Mouse (Mus musculus): ENCODE results near the gene Zfp651. TPM values are rescaled to one million over a fixed set of nuclear protein-coding genes. Genes with fewer than 3 reads are reported as not detected.
A peak's percentile ranks its signal among the peaks of the same experiment; 100 is the strongest.

The Zfp651 gene
- polyA plus RNA-seq, 1 experiment from 2014 or later = 14.9 TPM

GRCm38 (mm10) chr9:121791206-121791605, 32.1 kb downstream of the Zfp651 start:
- ATAC-seq (ENCODE audit: insufficient number of reproducible peaks, low FRiP score) = peak; percentile 36; the same call in 1 of the 2 replicates
- no peaks in the 10 kb centered on the region for H3K36me3 ChIP-seq
- H3K27me3 ChIP-seq (replicated peaks) = peaks cover 30% of the 10 kb centered on the region
- H3K4me3 ChIP-seq = peak overlapping the region; percentile 38
- 8% methylated on average over 5 of the region's 5 CpGs for WGBS
- H3K27ac ChIP-seq (ENCODE audit: poor library complexity, severe bottlenecking) = peak overlapping the region; percentile 71; the same call in 1 of the 2 replicates
- H3K9me3 ChIP-seq (replicated peaks) = no peaks in the 10 kb centered on the region
- H3K4me1 ChIP-seq (replicated peaks) = peaks cover 43% of the 10 kb centered on the region
- H3K4me2 ChIP-seq = peak overlapping the region; percentile 59
- H3K9ac ChIP-seq = no peak overlapping the region

- peak within 1 kb of the TSS; percentile 71 for H3K27ac ChIP-seq (ENCODE audit: poor library complexity, severe bottlenecking)
- peak within 1 kb of the TSS; percentile 45; the same call in 1 of the 2 replicates for H3K9ac ChIP-seq
- peaks cover 30% of the 10 kb centered on the region for H3K27me3 ChIP-seq (replicated peaks)
Observed at GRCm38 (mm10) chr9:121791757-121792521, 32.8 kb downstream of the Zfp651 start, which contains the start of gene Hhatl. Gene Hhatl, minus strand, starts transcription at chr9:121792507.

GRCm38 (mm10) chr9:121794972-121795539, 35.9 kb downstream of the Zfp651 start:
- WGBS = 46% methylated on average over 1 of the region's 1 CpGs

More at GRCm38 (mm10) chr9:121791757-121792521, 32.8 kb downstream of the Zfp651 start, which contains the start of gene Hhatl:
- H3K4me3 ChIP-seq = peak within 1 kb of the TSS; percentile 38
- H3K4me1 ChIP-seq (replicated peaks) = peaks cover 43% of the 10 kb centered on the region
- H3K9me3 ChIP-seq (replicated peaks) = no peaks in the 10 kb centered on the region
- ATAC-seq (ENCODE audit: insufficient number of reproducible peaks, low FRiP score) = peak; percentile 37; the same call in 1 of the 2 replicates
- no peaks in the 10 kb centered on the region for H3K36me3 ChIP-seq
- H3K4me2 ChIP-seq = peak within 1 kb of the TSS; percentile 59
- WGBS = 43% methylated on average over 24 of the region's 24 CpGs

GRCm38 (mm10) chr9:121797722-121798121, 38.6 kb downstream of the Zfp651 start:
- ATAC-seq (ENCODE audit: insufficient number of reproducible peaks, low FRiP score) = no peak

More at GRCm38 (mm10) chr9:121794972-121795539, 35.9 kb downstream of the Zfp651 start:
- ATAC-seq (ENCODE audit: insufficient number of reproducible peaks, low FRiP score) = no peak
- Histone ChIP-seq H3K36me3 (no peaks in the 10 kb centered on the region), H3K9me3 (replicated peaks) (no peaks in the 10 kb centered on the region), H3K9ac (no peak overlapping the region), H3K4me3 (no peak overlapping the region), H3K4me1 (replicated peaks) (peaks cover 51% of the 10 kb centered on the region), H3K27ac (ENCODE audit: poor library complexity, severe bottlenecking) (no peak overlapping the region), H3K4me2 (no peak overlapping the region), H3K27me3 (replicated peaks) (peaks cover 46% of the 10 kb centered on the region)

GRCm38 (mm10) chr9:121798887-121799520, 39.9 kb downstream of the Zfp651 start:
- H3K36me3 ChIP-seq = no peaks in the 10 kb centered on the region
- H3K9me3 ChIP-seq (replicated peaks) = no peaks in the 10 kb centered on the region
- no peak overlapping the region for H3K27ac ChIP-seq (ENCODE audit: poor library complexity, severe bottlenecking)
- no peak overlapping the region for H3K9ac ChIP-seq
- no peak overlapping the region for H3K4me2 ChIP-seq
- no peak overlapping the region for H3K4me3 ChIP-seq
- ATAC-seq (ENCODE audit: insufficient number of reproducible peaks, low FRiP score) = no peak
- H3K27me3 ChIP-seq (replicated peaks) = peaks cover 57% of the 10 kb centered on the region
- 33% methylated on average over 6 of the region's 6 CpGs for WGBS
- H3K4me1 ChIP-seq (replicated peaks) = peaks cover 35% of the 10 kb centered on the region

More at GRCm38 (mm10) chr9:121797722-121798121, 38.6 kb downstream of the Zfp651 start:
- Histone ChIP-seq H3K4me1 (replicated peaks) (peaks cover 31% of the 10 kb centered on the region), H3K9me3 (replicated peaks) (no peaks in the 10 kb centered on the region), H3K9ac (no peak overlapping the region), H3K4me3 (no peak overlapping the region), H3K27ac (ENCODE audit: poor library complexity, severe bottlenecking) (no peak overlapping the region), H3K27me3 (replicated peaks) (peaks cover 60% of the 10 kb centered on the region), H3K4me2 (no peak overlapping the region), H3K36me3 (no peaks in the 10 kb centered on the region)
- 19% methylated on average over 12 of the region's 12 CpGs for WGBS

GRCm38 (mm10) chr9:121802747-121803146, 43.6 kb downstream of the Zfp651 start:
- no peak overlapping the region for H3K4me2 ChIP-seq
- peaks cover 31% of the 10 kb centered on the region for H3K4me1 ChIP-seq (replicated peaks)
- H3K27ac ChIP-seq (ENCODE audit: poor library complexity, severe bottlenecking) = no peak overlapping the region
- 42% methylated on average over 7 of the region's 7 CpGs for WGBS
- H3K36me3 ChIP-seq = no peaks in the 10 kb centered on the region
- H3K27me3 ChIP-seq (replicated peaks) = peaks cover 34% of the 10 kb centered on the region
- ATAC-seq (ENCODE audit: insufficient number of reproducible peaks, low FRiP score) = no peak
- H3K9me3 ChIP-seq (replicated peaks) = no peaks in the 10 kb centered on the region
- H3K9ac ChIP-seq = no peak overlapping the region
- no peak overlapping the region for H3K4me3 ChIP-seq

- Histone ChIP-seq H3K4me1 (replicated peaks) (peaks cover 47% of the 10 kb centered on the region), H3K27ac (ENCODE audit: poor library complexity, severe bottlenecking) (no peak overlapping the region), H3K27me3 (replicated peaks) (no peaks in the 10 kb centered on the region), H3K4me3 (no peak overlapping the region), H3K9me3 (replicated peaks) (no peaks in the 10 kb centered on the region), H3K36me3 (no peaks in the 10 kb centered on the region), H3K9ac (no peak overlapping the region), H3K4me2 (no peak overlapping the region)
- no peak for ATAC-seq (ENCODE audit: insufficient number of reproducible peaks, low FRiP score)
- 56% methylated on average over 1 of the region's 1 CpGs for WGBS
Observed at GRCm38 (mm10) chr9:121807546-121807945, 48.4 kb downstream of the Zfp651 start.

- Histone ChIP-seq H3K27me3 (replicated peaks) (no peaks in the 10 kb centered on the region), H3K4me3 (no peak overlapping the region), H3K9me3 (replicated peaks) (no peaks in the 10 kb centered on the region), H3K4me1 (replicated peaks) (peaks cover 43% of the 10 kb centered on the region), H3K9ac (no peak overlapping the region), H3K4me2 (no peak overlapping the region), H3K36me3 (no peaks in the 10 kb centered on the region), H3K27ac (ENCODE audit: poor library complexity, severe bottlenecking) (no peak overlapping the region)
- WGBS = 63% methylated on average over 7 of the region's 7 CpGs
- no peak for ATAC-seq (ENCODE audit: insufficient number of reproducible peaks, low FRiP score)
Observed at GRCm38 (mm10) chr9:121807947-121808346, 48.8 kb downstream of the Zfp651 start.

- H3K36me3 ChIP-seq = no peaks in the 10 kb centered on the region
- no peak overlapping the region for H3K9ac ChIP-seq
- H3K4me3 ChIP-seq = no peak overlapping the region
- peaks cover 39% of the 10 kb centered on the region for H3K4me1 ChIP-seq (replicated peaks)
- H3K9me3 ChIP-seq (replicated peaks) = no peaks in the 10 kb centered on the region
- no peak overlapping the region for H3K4me2 ChIP-seq
- no peaks in the 10 kb centered on the region for H3K27me3 ChIP-seq (replicated peaks)
- ATAC-seq (ENCODE audit: insufficient number of reproducible peaks, low FRiP score) = no peak
- WGBS = 52% methylated on average over 3 of the region's 3 CpGs
- no peak overlapping the region for H3K27ac ChIP-seq (ENCODE audit: poor library complexity, severe bottlenecking)
Observed at GRCm38 (mm10) chr9:121808511-121808910, 49.4 kb downstream of the Zfp651 start.

- H3K4me2 ChIP-seq = no peak overlapping the region; the same call in 1 of the 2 replicates
- no peak overlapping the region for H3K27ac ChIP-seq (ENCODE audit: poor library complexity, severe bottlenecking)
- H3K9me3 ChIP-seq (replicated peaks) = no peaks in the 10 kb centered on the region
- no peaks in the 10 kb centered on the region for H3K36me3 ChIP-seq
- H3K27me3 ChIP-seq (replicated peaks) = no peaks in the 10 kb centered on the region
- ATAC-seq (ENCODE audit: insufficient number of reproducible peaks, low FRiP score) = 0 out of 2 replicates have a peak, but pooled peaks have one; percentile 37
- 36% methylated on average over 15 of the region's 15 CpGs for WGBS
- no peak overlapping the region for H3K9ac ChIP-seq
- no peak overlapping the region for H3K4me3 ChIP-seq
- H3K4me1 ChIP-seq (replicated peaks) = peaks cover 37% of the 10 kb centered on the region
Observed at GRCm38 (mm10) chr9:121810081-121810821, 51.1 kb downstream of the Zfp651 start.
